Mouse (Mus musculus) CH12.LX (cell line): ENCODE results near the gene Capn11. TPM values are rescaled to one million over a fixed set of nuclear protein-coding genes. Genes with fewer than 3 reads are reported as not detected.

Experiments used
- DNase-seq: peaks from one replicate; pipeline ENCODE4 v3.0.0-alpha.2; 2013; ENCODE audit errors: extremely low read depth
- H3K27ac ChIP-seq: 2 replicates; pipeline ENCODE4 v1.5.1; 2012; ENCODE audit warnings: low read depth, mild to moderate bottlenecking, control low read depth, moderate library complexity; ENCODE audit not compliant: insufficient read depth
- H3K27me3 ChIP-seq: replicated peaks from 2 replicates; pipeline ENCODE3; 2012; ENCODE audit warnings: inconsistent platforms
- H3K36me3 ChIP-seq, 2 experiments: replicated peaks in 1 of 2; 2 replicates each; pipeline versions ENCODE3 to v1.6.1; 2012; ENCODE audit warnings: inconsistent platforms in 1 of 2, low read length in 1 of 2, mild to moderate bottlenecking in 1 of 2, mixed read lengths in 1 of 2, moderate library complexity in 1 of 2; ENCODE audit not compliant: control insufficient read depth in 1 of 2, insufficient read depth in 1 of 2
- H3K4me1 ChIP-seq, 2 experiments: 2 replicates each; pipeline ENCODE4 v1.6.1; 2012; ENCODE audit warnings: inconsistent platforms in 1 of 2, moderate library complexity in 1 of 2; ENCODE audit not compliant: insufficient read depth in 2 of 2, control insufficient read depth in 1 of 2
- H3K4me2 ChIP-seq: 2 replicates; pipeline ENCODE4 v1.6.1; 2012; ENCODE audit warnings: low read depth, mild to moderate bottlenecking, control low read depth; ENCODE audit not compliant: poor library complexity, insufficient read depth, severe bottlenecking
- H3K4me3 ChIP-seq, 3 experiments: fragments of 150-350 bp in 1 of 3; sonication (generic) in 1 of 3; replicated peaks in 1 of 3; 2 replicates each; pipeline versions ENCODE3 to v1.5.1; 2011 to 2012; ENCODE audit warnings: low read depth in 2 of 3, low read length in 2 of 3, mild to moderate bottlenecking in 2 of 3, moderate library complexity in 2 of 3, control low read depth in 1 of 3, improper control_type of control experiment in 1 of 3, inconsistent platforms in 1 of 3, mixed read lengths in 1 of 3; ENCODE audit not compliant: poor library complexity in 1 of 3
- H3K79me2 ChIP-seq: replicated peaks from 2 replicates; pipeline ENCODE4 v1.6.1; 2012; ENCODE audit warnings: mild to moderate bottlenecking, moderate library complexity; ENCODE audit not compliant: control insufficient read depth, poor library complexity, insufficient read depth, severe bottlenecking; ENCODE audit errors: extremely low read depth
- H3K9ac ChIP-seq: 2 replicates; pipeline ENCODE4 v1.6.1; 2012; ENCODE audit warnings: low read depth, mild to moderate bottlenecking, control low read depth, moderate library complexity; ENCODE audit not compliant: insufficient read depth
- H3K9me3 ChIP-seq: replicated peaks from 2 replicates; pipeline ENCODE3; 2012; ENCODE audit warnings: low read length, inconsistent platforms, mixed read lengths
- CTCF ChIP-seq, 2 experiments: IDR thresholded peaks in 1 of 2; conservative IDR thresholded peaks in 1 of 2; 2 replicates each; pipeline ENCODE4 v1.5.1; 2011 to 2012; ENCODE audit warnings: low read depth in 2 of 2, low read length in 2 of 2, improper control_type of control experiment in 1 of 2, inconsistent platforms in 1 of 2, mild to moderate bottlenecking in 1 of 2, moderate library complexity in 1 of 2
- ELF1 ChIP-seq: IDR thresholded peaks from 2 replicates; pipeline ENCODE4 v1.6.1; 2014; ENCODE audit warnings: low read depth, mild to moderate bottlenecking, inconsistent platforms, low read length, improper control_type of control experiment
- EP300 ChIP-seq: IDR thresholded peaks from 2 replicates; pipeline ENCODE4 v1.6.1; 2011; ENCODE audit warnings: low read length, improper control_type of control experiment
- ETS1 ChIP-seq: conservative IDR thresholded peaks from 2 replicates; pipeline ENCODE4 v1.6.1; 2012; ENCODE audit warnings: low read depth, mild to moderate bottlenecking, inconsistent platforms, low read length, improper control_type of control experiment, moderate library complexity
- GABPA ChIP-seq: IDR thresholded peaks from 2 replicates; pipeline ENCODE4 v1.6.1; 2012; ENCODE audit warnings: low read depth, low read length, improper control_type of control experiment, inconsistent platforms; ENCODE audit not compliant: insufficient replicate concordance
- HCFC1 ChIP-seq: IDR thresholded peaks from 2 replicates; pipeline ENCODE4 v1.6.1; 2012; ENCODE audit warnings: low read depth, mild to moderate bottlenecking, inconsistent platforms, low read length, improper control_type of control experiment
- IRF4 ChIP-seq: IDR thresholded peaks from 2 replicates; pipeline ENCODE4 v1.6.1; 2014; ENCODE audit warnings: low read depth, mild to moderate bottlenecking, inconsistent platforms, low read length, improper control_type of control experiment
- JUN ChIP-seq: IDR thresholded peaks from 2 replicates; pipeline ENCODE4 v1.6.1; 2011; ENCODE audit warnings: low read depth, mild to moderate bottlenecking, low read length, improper control_type of control experiment, moderate library complexity; ENCODE audit not compliant: insufficient read depth
- JUND ChIP-seq: conservative IDR thresholded peaks from 2 replicates; pipeline ENCODE4 v1.6.1; 2011; ENCODE audit warnings: low read depth, low read length, improper control_type of control experiment
- KAT2A ChIP-seq: IDR thresholded peaks from 2 replicates; pipeline ENCODE4 v1.6.1; 2012; ENCODE audit warnings: low read length, improper control_type of control experiment, inconsistent platforms; ENCODE audit not compliant: insufficient replicate concordance
- MAFK ChIP-seq: IDR thresholded peaks from 2 replicates; pipeline ENCODE4 v1.6.1; 2011; ENCODE audit warnings: low read length, improper control_type of control experiment; ENCODE audit not compliant: insufficient replicate concordance
- MAX ChIP-seq: IDR thresholded peaks from 2 replicates; pipeline ENCODE4 v1.6.1; 2011; ENCODE audit warnings: low read length, improper control_type of control experiment
- MAZ ChIP-seq: IDR thresholded peaks from 2 replicates; pipeline ENCODE4 v1.6.1; 2012; ENCODE audit warnings: low read depth, mild to moderate bottlenecking, inconsistent platforms, low read length, improper control_type of control experiment, moderate library complexity
- NELFE ChIP-seq: IDR thresholded peaks from 2 replicates; pipeline ENCODE4 v1.6.1; 2011; ENCODE audit warnings: low read depth, low read length, improper control_type of control experiment
- PAX5 ChIP-seq: IDR thresholded peaks from 2 replicates; pipeline ENCODE4 v1.6.1; 2012; ENCODE audit warnings: low read length, inconsistent platforms, mixed read lengths
- POLR2A ChIP-seq: IDR thresholded peaks from 2 replicates; pipeline ENCODE4 v1.6.1; 2011; ENCODE audit warnings: low read depth, mild to moderate bottlenecking, improper control_type of control experiment, low read length
- POLR2AphosphoS2 ChIP-seq: IDR thresholded peaks from 2 replicates; pipeline ENCODE4 v1.6.1; 2011; ENCODE audit warnings: low read depth, low read length, improper control_type of control experiment
- RCOR1 ChIP-seq: conservative IDR thresholded peaks from 2 replicates; pipeline ENCODE4 v1.6.1; 2012; ENCODE audit warnings: low read depth, mild to moderate bottlenecking, inconsistent platforms, low read length, improper control_type of control experiment
- SMC3 ChIP-seq: IDR thresholded peaks from 2 replicates; pipeline ENCODE4 v1.6.1; 2011; ENCODE audit warnings: low read depth, low read length, improper control_type of control experiment
- UBTF ChIP-seq: IDR thresholded peaks from 2 replicates; pipeline ENCODE4 v1.6.1; 2012; ENCODE audit warnings: low read depth, mild to moderate bottlenecking, inconsistent platforms, low read length, improper control_type of control experiment, moderate library complexity
- USF1 ChIP-seq: IDR thresholded peaks from 2 replicates; pipeline ENCODE4 v1.6.1; 2014; ENCODE audit warnings: low read depth, mild to moderate bottlenecking, inconsistent platforms, low read length, improper control_type of control experiment
- USF2 ChIP-seq: conservative IDR thresholded peaks from 2 replicates; pipeline ENCODE4 v1.6.1; 2011; ENCODE audit warnings: low read depth, low read length, improper control_type of control experiment
- ZC3H11A ChIP-seq: IDR thresholded peaks from 2 replicates; pipeline ENCODE4 v1.6.1; 2012; ENCODE audit warnings: low read depth, mild to moderate bottlenecking, inconsistent platforms, low read length, improper control_type of control experiment
- ZKSCAN1 ChIP-seq: IDR thresholded peaks from 2 replicates; pipeline ENCODE4 v1.6.1; 2012; ENCODE audit warnings: low read depth, inconsistent platforms, low read length, improper control_type of control experiment, borderline replicate concordance
- ZNF384 ChIP-seq: IDR thresholded peaks from 2 replicates; pipeline ENCODE4 v1.6.1; 2012; ENCODE audit warnings: low read depth, low read length, improper control_type of control experiment, inconsistent platforms
- dilution Hi-C: fragments of 300-500 bp; cut with MboI; formaldehyde crosslinking; loops from 2 replicates; pipeline ENCODE4 v1.14.3; 2020; ENCODE audit warnings: low sequenced_read_pairs; ENCODE audit not compliant: extremely low pct_unique_long_range_greater_than_20kb, extremely low pct_ligation_motif_present
- in situ Hi-C: fragments of 300-500 bp; cut with MboI; formaldehyde crosslinking; loops from 3 replicates; pipeline ENCODE4 v1.14.3; 2019; ENCODE audit warnings: low sequenced_read_pairs, low pct_ligation_motif_present, low pct_unique_long_range_greater_than_20kb, mixed read lengths
- polyA plus RNA-seq: library from polyadenylated mRNA; unstranded; fragments of >175 nt; gene quantifications from 2 replicates; pipeline ENCODE4 v1.2.1, GENCODE M21; 2012; ENCODE audit warnings: low read depth; ENCODE audit not compliant: insufficient read length
- total RNA-seq, 2 experiments: library from RNA; depleted of rRNA; stranded (reverse); fragments of 300-350 nt in 1 of 2; fragments of >200 nt in 1 of 2; gene quantifications; 2 replicates each; pipeline ENCODE4 v1.2.3; 2012 to 2014

Gene Capn11
- total and polyA plus RNA-seq, 3 experiments: 0.09 TPM; not detected in 2

DNA sequence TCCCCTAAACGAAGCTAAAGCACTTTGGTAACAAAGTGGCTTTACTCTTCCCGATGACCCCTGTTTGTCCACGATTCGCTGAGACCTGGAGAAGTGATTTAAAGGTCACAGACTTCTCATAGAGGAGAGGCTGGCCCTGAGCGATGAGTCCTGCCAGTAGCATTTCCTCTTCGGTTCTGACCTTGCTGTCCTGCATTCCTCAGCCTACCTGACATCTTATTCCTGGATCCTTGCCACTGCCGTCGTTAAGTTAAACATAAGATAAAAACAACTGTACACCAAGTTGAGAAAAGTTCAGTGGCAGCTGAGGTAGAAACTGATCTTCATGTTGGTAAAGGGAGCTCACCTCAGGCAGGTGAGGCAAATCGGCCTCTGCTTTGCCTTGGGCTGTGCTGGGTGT lies 30.0 kb upstream of the Capn11 start:
- peaks cover 10 to 55% of the 10 kb centered on the region in 2 experiments for H3K4me1 ChIP-seq

DNA sequence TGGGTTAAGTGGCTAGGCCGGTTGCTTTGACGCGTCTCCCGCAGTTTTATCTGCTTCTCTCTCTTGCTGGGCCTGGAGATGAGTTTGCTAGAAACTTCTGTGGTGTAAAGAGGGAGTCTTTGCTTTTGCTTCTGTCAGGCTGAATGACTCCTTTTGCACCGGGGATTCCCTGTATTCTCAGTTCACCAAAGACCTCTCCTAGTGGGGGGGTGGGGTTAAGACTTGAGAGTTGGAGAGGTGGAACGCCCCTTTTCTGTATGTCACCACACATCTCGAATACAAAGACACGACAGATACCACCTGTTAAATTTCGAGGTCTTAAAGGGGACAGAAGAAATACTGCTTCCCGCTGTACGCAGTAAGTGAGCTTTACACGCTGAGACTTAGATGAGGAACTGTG lies 27.6 kb upstream of the Capn11 start, which contains the start of gene Tmem63b:
Gene Tmem63b, minus strand, starts transcription at position 190 of the 400 bp plus-strand sequence.
- peak within 1 kb of the TSS; percentile 85 for H3K4me2 ChIP-seq
- H3K27me3 ChIP-seq: no peaks in the 10 kb centered on the region
- peak within 1 kb of the TSS; percentile 91 for H3K9ac ChIP-seq
- in situ Hi-C loops (no loop called here), dilution Hi-C loops (no loop called here)
- peaks cover 5 to 31% of the 10 kb centered on the region in 2 experiments for H3K4me1 ChIP-seq
- H3K36me3 ChIP-seq: peaks cover 0 to 21% of the 10 kb centered on the region in 2 experiments
- peak; percentile 72 for DNase-seq
- H3K4me3 ChIP-seq: peak within 1 kb of the TSS; percentile 69 to 93 (median 72)
- no peaks in the 10 kb centered on the region; the same call in 1 of the 2 replicates for H3K79me2 ChIP-seq
- TF ChIP-seq MAX: no peak
- 0 out of 2 replicates have a peak, but pooled peaks have one; percentile 2 for TF ChIP-seq UBTF
- H3K9me3 ChIP-seq: peaks cover under 1% of the 10 kb centered on the region
- H3K27ac ChIP-seq: peak within 1 kb of the TSS; percentile 17; the same call in 1 of the 2 replicates

More for the DNA sequence above, 30.0 kb upstream of the Capn11 start:
- Histone ChIP-seq H3K36me3 (peaks cover 0 to 22% of the 10 kb centered on the region in 2 experiments), H3K27me3 (no peaks in the 10 kb centered on the region), H3K27ac (no peak overlapping the region), H3K4me3 (no peak overlapping the region), H3K4me2 (no peak overlapping the region), H3K9me3 (no peaks in the 10 kb centered on the region), H3K9ac (no peak overlapping the region), H3K79me2 (no peaks in the 10 kb centered on the region; the same call in 1 of the 2 replicates)
- in situ Hi-C loops: no loop called here
- DNase-seq: no peak
- TF ChIP-seq JUND (no peak), EP300 (no peak), POLR2A (no peak), ZNF384 (no peak), ZC3H11A (no peak), CTCF (conservative IDR thresholded peaks at IDR 0.05 in 1 of 2, IDR thresholded peaks at IDR 0.05 in 1 of 2; ENCODE audit: low read depth in 2 of 2, low read length in 2 of 2) (no peak), NELFE (no peak), KAT2A (no peak), ELF1 (no peak), HCFC1 (no peak)
- TF ChIP-seq, all 38 proteins: peak for 0
- dilution Hi-C loops: no loop called here

DNA sequence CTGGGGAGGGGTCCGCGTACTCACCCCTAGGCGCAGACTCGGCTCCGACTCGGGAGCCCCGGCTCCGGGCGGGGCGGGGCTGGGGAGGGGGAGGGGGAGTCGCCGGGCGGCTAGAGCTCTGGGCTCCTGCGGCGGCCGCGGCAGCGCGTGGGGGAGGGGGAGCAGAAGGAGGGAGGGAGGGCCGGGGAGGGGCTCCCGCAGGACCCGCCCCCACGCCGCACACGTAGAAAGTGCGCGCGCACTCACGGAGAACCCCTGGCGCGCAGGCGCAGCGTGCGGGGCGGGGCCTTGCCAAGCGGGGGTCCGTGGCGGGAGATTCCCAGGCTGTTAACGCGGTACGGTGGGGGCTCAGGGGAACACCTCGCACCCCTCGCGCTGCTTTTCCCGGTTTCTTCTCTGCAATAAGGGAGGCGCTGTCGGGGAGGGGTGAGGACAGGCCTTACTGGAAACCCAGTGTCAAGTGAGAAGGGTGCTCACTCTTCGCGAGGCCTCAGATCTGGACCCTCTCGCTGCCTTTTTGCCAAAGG lies 27.0 kb upstream of the Capn11 start, which contains the start of gene Mrpl14:
Gene Mrpl14, plus strand, starts transcription at position 230 of the 527 bp plus-strand sequence.
- H3K4me1 ChIP-seq: peaks cover 4 to 27% of the 10 kb centered on the region in 2 experiments
- dilution Hi-C loops (no loop called here), in situ Hi-C loops (no loop called here)
- peak; percentile 87 for DNase-seq
- no peaks in the 10 kb centered on the region for H3K27me3 ChIP-seq
- peak within 1 kb of the TSS; percentile 85 for H3K4me2 ChIP-seq
- peak within 1 kb of the TSS; percentile 91 for H3K9ac ChIP-seq
- peaks cover 0 to 17% of the 10 kb centered on the region in 2 experiments for H3K36me3 ChIP-seq
- no peaks in the 10 kb centered on the region; the same call in 1 of the 2 replicates for H3K79me2 ChIP-seq
- peaks cover 3% of the 10 kb centered on the region for H3K9me3 ChIP-seq
- peak within 1 kb of the TSS; percentile 17; the same call in 1 of the 2 replicates for H3K27ac ChIP-seq
- H3K4me3 ChIP-seq: peak within 1 kb of the TSS; percentile 69 to 93 (median 72)
- TF ChIP-seq MAX (0 out of 2 replicates have a peak, but pooled peaks have one; percentile 24), MAZ (peak; percentile 82), IRF4 (peak; percentile 21; the same call in 1 of the 2 replicates), ZC3H11A (no peak), SMC3 (no peak), RCOR1 (no peak), ETS1 (no peak), USF1 (no peak), MAFK (no peak), ZKSCAN1 (no peak; the same call in 1 of the 2 replicates), GABPA (no peak), EP300 (no peak), POLR2AphosphoS2 (no peak), USF2 (no peak), PAX5 (no peak), JUN (no peak), HCFC1 (peak; percentile 66)
